28 mouse cellular contexts compared by ENCODE assay signal in the genomic region with DNA sequence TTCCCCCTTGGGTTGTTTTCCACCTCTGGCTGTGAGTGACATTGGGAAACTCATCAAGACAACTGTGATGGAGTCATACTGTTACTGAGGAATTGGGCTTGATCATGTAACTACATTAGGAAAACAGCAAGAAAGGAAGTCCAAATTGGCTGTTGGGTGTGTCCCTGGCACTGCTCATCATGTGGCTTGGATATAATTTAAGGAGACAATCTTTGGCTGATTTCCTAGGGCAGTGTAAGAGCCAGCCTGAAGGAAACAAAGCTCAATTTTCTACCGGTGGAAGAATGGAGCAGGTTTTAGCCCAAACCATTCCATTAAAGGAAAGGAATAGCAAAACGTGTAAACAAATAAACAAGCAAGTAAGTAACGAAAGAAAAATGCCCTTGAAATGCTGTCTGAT.
DNase-seq lines count a peak whose midpoint lies in the region; ATAC-seq and TF ChIP-seq lines count a peak whose summit lies in the region.
"Had no signal": no experiment of that assay in that cellular context is flagged by ENCODE, and none has a peak within 500 bp of the region (broad histone marks: within the 10 kb centered on the region; RNA-seq: fewer than 3 reads in every experiment).

No protein-coding gene starts in this region.

- no peak for TF ChIP-seq POLR2A in kidney, adult 2 months (IDR thresholded peaks at IDR 0.05; ENCODE audit: low read depth, low read length)

- no peak overlapping the region for H3K4me3 ChIP-seq in kidney, adult 2 months (ENCODE audit: insufficient read depth, low read depth, low read length)
- H3K4me3 ChIP-seq: forebrain, embryonic 10.5 days; forebrain, embryonic 13.5 days; gastrocnemius, adult 2 months; heart, embryonic 10.5 days; heart, embryonic 13.5 days; hindbrain, embryonic 15.5 days; intestine, embryonic 15.5 days had no signal

- WGBS in kidney, adult 2 months = 69% methylated on average over 3 of the region's 3 CpGs

- H3K4me1 ChIP-seq in kidney, adult 2 months (ENCODE audit: control insufficient read depth, insufficient read depth, low read length) = peaks cover under 1% of the 10 kb centered on the region
- H3K4me1 ChIP-seq: heart, embryonic 10.5 days; heart, embryonic 13.5 days; hindbrain, embryonic 15.5 days had no signal

- H3K27me3 ChIP-seq in kidney, adult 2 months (replicated peaks; ENCODE audit: control insufficient read depth, insufficient read depth, low read length) = no peaks in the 10 kb centered on the region
- H3K27me3 ChIP-seq: CH12.LX; forebrain, embryonic 13.5 days; heart, embryonic 13.5 days; hindbrain, embryonic 15.5 days; intestine, embryonic 15.5 days had no signal

- no peak for TF ChIP-seq CTCF in kidney, adult 2 months (conservative IDR thresholded peaks at IDR 0.05; ENCODE audit: insufficient read depth, insufficient read length, low read depth, low read length)

- DNase-seq in cerebellum, postnatal 10 days = peak; percentile 62
- DNase-seq in heart, adult 11 months = peak; percentile 86
- DNase-seq in heart, adult 8-10 months (ENCODE audit: low spot score) = no peak
- peak; percentile 34 for DNase-seq in kidney, adult 2 months
- no peak for DNase-seq in kidney, adult 18-20 months
- DNase-seq in NIH3T3 (ENCODE audit: low read depth) = peak; percentile 45
- no peak for DNase-seq in ovary, adult 18-20 months (ENCODE audit: low spot score)
- DNase-seq: adrenal gland, postnatal 10 days; adrenal gland, postnatal 36 days; B cell, adult 2 months; cerebellum, adult 11-12 months; cerebellum, adult 8-10 months; forebrain, postnatal 0 days; gastrocnemius, adult 2 months; gastrocnemius, postnatal 14 days; heart, postnatal 14 days; heart, postnatal 4 days; kidney, adult 11 months had no signal

- no peak overlapping the region for H3K27ac ChIP-seq in kidney, adult 2 months (ENCODE audit: insufficient read depth, low read depth, low read length)
- H3K27ac ChIP-seq: forebrain, embryonic 10.5 days; forebrain, embryonic 13.5 days; gastrocnemius, adult 2 months; heart, embryonic 10.5 days; heart, embryonic 13.5 days; hindbrain, embryonic 15.5 days; intestine, embryonic 15.5 days had no signal

- no peak for ATAC-seq in cerebellum, adult (ENCODE audit: insufficient number of reproducible peaks, low FRiP score, low TSS enrichment)
- ATAC-seq: activated CD4-positive, CD25-positive, alpha-beta regulatory T cell, adult 4 months; forebrain, embryonic 13.5 days; forebrain, postnatal 0 days; intestine, embryonic 15.5 days had no signal

- H3K36me3 ChIP-seq in kidney, adult 2 months (ENCODE audit: control insufficient read depth, insufficient read depth, low read length) = no peaks in the 10 kb centered on the region
- H3K36me3 ChIP-seq: forebrain, embryonic 10.5 days; G1E; heart, embryonic 10.5 days; heart, embryonic 13.5 days; hindbrain, embryonic 15.5 days; intestine, embryonic 15.5 days had no signal

Comparison
In these comparisons a context has a peak if more than half of its experiments do, and no peak if none do; other contexts are left out.
1. DNase-seq: peak in cerebellum, postnatal 10 days (2 of 2), heart, adult 11 months (single experiment), kidney, adult 2 months (single experiment) and NIH3T3 (single experiment); none in heart, adult 8-10 months (single experiment), kidney, adult 18-20 months (single experiment) and ovary, adult 18-20 months (single experiment).